Mouse (Mus musculus): ENCODE measurements around the gene Ggps1. TPM values are rescaled to one million over a fixed set of nuclear protein-coding genes. Genes with fewer than 3 reads are reported as not detected.
A peak's percentile ranks its signal among the peaks of the same experiment; 100 is the strongest.

Gene Ggps1
- polyA plus RNA-seq, 1 experiment from 2014 or later = 97.1 TPM

DNA sequence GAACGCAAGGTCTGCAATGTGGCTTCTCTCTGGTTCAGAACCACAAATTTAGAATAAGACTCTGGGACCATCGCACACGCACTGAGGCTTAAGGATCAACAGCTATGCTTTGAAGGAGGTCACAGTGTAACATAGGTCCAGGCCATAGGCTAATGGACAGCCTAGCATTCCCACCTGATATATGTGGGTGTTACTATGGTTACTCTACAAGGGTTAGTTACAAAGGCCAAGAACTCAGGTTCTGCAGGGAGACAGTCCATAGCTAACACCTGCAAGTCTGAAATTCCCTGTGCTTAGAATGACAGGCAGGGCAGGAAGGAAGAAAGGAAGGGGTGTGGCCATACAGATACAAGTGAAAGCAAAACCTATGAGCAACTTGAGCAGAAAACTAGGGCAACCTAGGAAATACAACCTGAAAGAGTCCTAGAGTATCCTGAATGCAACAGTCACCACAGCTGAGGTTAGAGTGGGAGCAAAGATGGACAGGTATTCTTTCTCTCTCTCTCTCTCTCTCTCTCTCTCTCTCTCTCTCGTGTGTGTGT lies 51.8 kb downstream of the Ggps1 start:
- Histone ChIP-seq H3K4me2 (ENCODE audit: low read length) (no peak overlapping the region), H3K9ac (replicated peaks; ENCODE audit: low read length) (no peak overlapping the region), H3K27me3 (ENCODE audit: control insufficient read depth, insufficient read depth, low read length) (no peaks in the 10 kb centered on the region), H3K27ac (replicated peaks; ENCODE audit: low read depth, low read length) (no peak overlapping the region), H3K9me3 (ENCODE audit: control insufficient read depth, low read length) (no peaks in the 10 kb centered on the region), H3K4me3 (replicated peaks; ENCODE audit: low read depth, low read length) (no peak overlapping the region), H3K36me3 (ENCODE audit: control insufficient read depth, insufficient read depth, low read length) (peaks cover 61% of the 10 kb centered on the region), H3K4me1 (ENCODE audit: control insufficient read depth, insufficient read depth, low read length) (no peaks in the 10 kb centered on the region)
- DNase-seq (no peak), ATAC-seq (ENCODE audit: low FRiP score, low TSS enrichment) (no peak)
- WGBS = 93% methylated on average over 4 of the region's 4 CpGs

- H3K9ac ChIP-seq (replicated peaks; ENCODE audit: low read length) = no peak overlapping the region
- DNase-seq = peak; percentile 3
- H3K27ac ChIP-seq (replicated peaks; ENCODE audit: low read depth, low read length) = no peak overlapping the region
- ATAC-seq (ENCODE audit: low FRiP score, low TSS enrichment) = no peak
- WGBS = 54% methylated on average over 2 of the region's 2 CpGs
- H3K4me1 ChIP-seq (ENCODE audit: control insufficient read depth, insufficient read depth, low read length) = no peaks in the 10 kb centered on the region
- peaks cover 75% of the 10 kb centered on the region for H3K36me3 ChIP-seq (ENCODE audit: control insufficient read depth, insufficient read depth, low read length)
- no peak overlapping the region for H3K4me3 ChIP-seq (replicated peaks; ENCODE audit: low read depth, low read length)
- no peaks in the 10 kb centered on the region for H3K9me3 ChIP-seq (ENCODE audit: control insufficient read depth, low read length)
- no peaks in the 10 kb centered on the region for H3K27me3 ChIP-seq (ENCODE audit: control insufficient read depth, insufficient read depth, low read length)
- no peak overlapping the region for H3K4me2 ChIP-seq (ENCODE audit: low read length)
Measured at GRCm38 (mm10) chr13:14006056-14006455, 57.2 kb downstream of the Ggps1 start.

GRCm38 (mm10) chr13:14004999-14005398 lies 58.3 kb downstream of the Ggps1 start:
- DNase-seq = no peak
- Histone ChIP-seq H3K4me2 (ENCODE audit: low read length) (no peak overlapping the region), H3K9me3 (ENCODE audit: control insufficient read depth, low read length) (no peaks in the 10 kb centered on the region), H3K27ac (replicated peaks; ENCODE audit: low read depth, low read length) (no peak overlapping the region), H3K27me3 (ENCODE audit: control insufficient read depth, insufficient read depth, low read length) (no peaks in the 10 kb centered on the region), H3K4me1 (ENCODE audit: control insufficient read depth, insufficient read depth, low read length) (no peaks in the 10 kb centered on the region), H3K36me3 (ENCODE audit: control insufficient read depth, insufficient read depth, low read length) (peaks cover 78% of the 10 kb centered on the region), H3K4me3 (replicated peaks; ENCODE audit: low read depth, low read length) (no peak overlapping the region), H3K9ac (replicated peaks; ENCODE audit: low read length) (no peak overlapping the region)
- 98% methylated on average over 5 of the region's 5 CpGs for WGBS
- no peak for ATAC-seq (ENCODE audit: low FRiP score, low TSS enrichment)

DNA sequence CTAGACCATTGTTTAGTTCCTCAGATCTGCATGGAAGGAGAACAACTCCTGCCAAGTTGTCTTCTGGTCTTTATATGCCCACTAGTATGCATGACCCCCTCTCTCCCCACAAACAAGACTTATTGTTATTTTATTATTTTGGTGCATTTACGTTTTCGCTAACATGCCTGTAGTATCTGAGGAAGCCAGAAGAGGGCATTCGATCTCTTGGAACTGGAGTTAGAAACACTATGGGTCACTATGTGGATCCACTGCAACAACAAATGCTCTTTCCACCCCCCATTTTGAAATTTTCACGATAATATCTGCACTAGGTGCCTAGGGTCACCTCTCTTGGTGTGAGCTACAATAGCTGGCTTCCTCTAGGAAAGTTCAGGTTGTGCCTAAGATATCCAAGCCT lies 59.2 kb downstream of the Ggps1 start:
- Histone ChIP-seq H3K27me3 (ENCODE audit: control insufficient read depth, insufficient read depth, low read length) (no peaks in the 10 kb centered on the region), H3K9me3 (ENCODE audit: control insufficient read depth, low read length) (no peaks in the 10 kb centered on the region), H3K36me3 (ENCODE audit: control insufficient read depth, insufficient read depth, low read length) (peaks cover 85% of the 10 kb centered on the region), H3K9ac (replicated peaks; ENCODE audit: low read length) (no peak overlapping the region), H3K27ac (replicated peaks; ENCODE audit: low read depth, low read length) (no peak overlapping the region), H3K4me2 (ENCODE audit: low read length) (no peak overlapping the region), H3K4me3 (replicated peaks; ENCODE audit: low read depth, low read length) (no peak overlapping the region), H3K4me1 (ENCODE audit: control insufficient read depth, insufficient read depth, low read length) (no peaks in the 10 kb centered on the region)
- no peak for ATAC-seq (ENCODE audit: low FRiP score, low TSS enrichment)
- WGBS = 86% methylated on average over 4 of the region's 4 CpGs
- DNase-seq = peak; percentile 29

- H3K27me3 ChIP-seq (ENCODE audit: control insufficient read depth, insufficient read depth, low read length) = no peaks in the 10 kb centered on the region
Measured at GRCm38 (mm10) chr13:14002706-14003105, 60.6 kb downstream of the Ggps1 start.

More at GRCm38 (mm10) chr13:14002706-14003105, 60.6 kb downstream of the Ggps1 start:
- Histone ChIP-seq H3K9ac (replicated peaks; ENCODE audit: low read length) (no peak overlapping the region), H3K36me3 (ENCODE audit: control insufficient read depth, insufficient read depth, low read length) (peaks cover 87% of the 10 kb centered on the region), H3K4me3 (replicated peaks; ENCODE audit: low read depth, low read length) (no peak overlapping the region), H3K27ac (replicated peaks; ENCODE audit: low read depth, low read length) (no peak overlapping the region), H3K4me2 (ENCODE audit: low read length) (no peak overlapping the region), H3K9me3 (ENCODE audit: control insufficient read depth, low read length) (no peaks in the 10 kb centered on the region), H3K4me1 (ENCODE audit: control insufficient read depth, insufficient read depth, low read length) (no peaks in the 10 kb centered on the region)
- DNase-seq (peak; percentile 42), ATAC-seq (ENCODE audit: low FRiP score, low TSS enrichment) (no peak)
- WGBS = 67% methylated on average over 2 of the region's 2 CpGs

Other genes with a start within 250 kb of the Ggps1 start
- 17.2 and 20.6 TPM in 2 replicates for gene B3galnt2, start 109.0 kb downstream of the Ggps1 start, polyA plus RNA-seq (2014; fragmentation: Nextera tagmentation; extraction: Ambion mirVana)
- gene Tbce, start 23.9 kb downstream of the Ggps1 start, polyA plus RNA-seq (2014; fragmentation: Nextera tagmentation; extraction: Ambion mirVana) = 106 and 107 TPM in 2 replicates
- gene Arid4b, start 256 bp downstream of the Ggps1 start, polyA plus RNA-seq (2014; fragmentation: Nextera tagmentation; extraction: Ambion mirVana) = 73.8 and 82.4 TPM in 2 replicates